Mouse (Mus musculus): Measurements from ENCODE around the gene Cfap126.
"Not testable (repeated sequence)": the region's sequence is repeated elsewhere in the genome, so short reads cannot be mapped to it uniquely, and the experiment has no call there.

Cfap126 gene

DNA sequence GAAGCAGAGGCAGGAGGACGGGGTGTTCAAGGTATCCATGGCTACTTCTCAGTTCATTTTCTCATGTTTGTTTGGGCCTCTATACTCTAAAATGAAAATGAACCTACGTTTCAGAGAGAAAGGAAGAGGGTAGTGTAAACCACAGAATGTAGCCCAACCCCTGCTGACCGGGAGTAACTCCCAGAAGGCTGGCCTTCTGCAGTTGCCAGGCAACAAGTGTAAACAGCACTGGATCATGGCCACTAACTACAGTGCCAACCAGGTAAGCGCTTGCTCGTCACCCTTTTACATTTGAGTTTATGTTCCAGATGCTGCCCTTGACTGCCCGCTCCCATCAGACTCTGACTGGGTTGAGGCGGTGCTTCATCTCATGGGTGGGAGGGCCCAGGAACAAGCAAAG lies 9.2 kb downstream of the Cfap126 start:
- no peak for DNase-seq (ENCODE audit: extremely low read depth, low read depth)

DNA sequence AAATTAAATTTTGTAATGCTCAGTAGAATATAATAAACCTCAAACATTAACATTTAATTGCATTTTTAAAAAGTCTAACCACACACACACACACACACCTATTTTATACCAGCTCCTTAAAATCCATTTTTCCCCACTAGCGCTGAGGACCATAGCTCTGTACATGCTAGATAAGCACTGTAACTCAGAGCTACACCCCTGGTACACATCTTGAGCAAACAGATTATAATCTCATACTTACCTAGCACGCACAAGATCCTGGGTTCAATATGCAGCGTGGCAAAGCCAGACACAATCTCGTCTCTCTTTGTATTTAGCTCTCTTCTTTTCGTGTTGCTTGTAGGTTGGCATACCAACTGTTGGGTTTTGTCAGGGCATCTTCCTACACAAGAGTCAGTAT lies 10.7 kb downstream of the Cfap126 start:
- DNase-seq (ENCODE audit: extremely low read depth, low read depth) = no peak

DNA sequence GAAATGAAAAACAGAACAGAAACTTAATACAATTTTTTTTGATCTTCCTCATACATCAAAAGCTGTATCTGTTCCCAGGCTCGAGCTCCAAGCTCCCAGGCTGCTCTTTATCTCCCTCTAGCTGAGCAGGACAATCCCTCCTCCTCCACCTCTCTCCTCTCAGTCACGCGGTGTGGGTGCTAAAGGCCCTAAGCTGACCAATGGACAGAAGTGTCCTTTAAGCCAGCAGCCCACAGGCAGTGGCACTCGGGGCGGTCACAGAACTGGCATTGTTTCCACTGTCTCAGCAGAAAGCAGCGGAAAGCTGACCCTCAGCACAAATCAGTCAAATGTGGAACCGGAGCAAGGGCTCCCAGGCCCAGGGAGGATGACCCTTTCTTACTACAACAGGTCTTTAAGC lies 15.5 kb downstream of the Cfap126 start:
- no peak for DNase-seq (ENCODE audit: extremely low read depth, low read depth)

DNA sequence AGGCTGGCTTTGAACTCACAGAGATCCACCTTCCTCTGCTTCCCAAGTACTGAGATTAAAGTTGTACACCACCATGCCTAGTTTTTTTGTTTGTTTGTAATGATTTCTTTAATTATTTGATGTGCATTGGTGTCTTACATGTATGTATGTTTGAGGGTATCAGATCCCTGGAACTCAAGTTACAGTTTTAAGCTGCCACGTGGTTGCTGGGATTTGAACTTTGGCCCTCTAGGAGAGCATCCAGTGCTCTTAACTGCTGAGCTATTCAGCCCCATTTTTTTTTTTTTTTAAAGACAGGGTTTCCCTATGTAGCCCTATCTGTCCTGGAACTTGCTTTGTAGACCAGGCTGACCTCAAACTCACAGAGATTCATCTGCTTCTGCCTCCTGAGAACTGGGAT lies 17.3 kb downstream of the Cfap126 start:
- no peak for DNase-seq (ENCODE audit: extremely low read depth, low read depth)

DNA sequence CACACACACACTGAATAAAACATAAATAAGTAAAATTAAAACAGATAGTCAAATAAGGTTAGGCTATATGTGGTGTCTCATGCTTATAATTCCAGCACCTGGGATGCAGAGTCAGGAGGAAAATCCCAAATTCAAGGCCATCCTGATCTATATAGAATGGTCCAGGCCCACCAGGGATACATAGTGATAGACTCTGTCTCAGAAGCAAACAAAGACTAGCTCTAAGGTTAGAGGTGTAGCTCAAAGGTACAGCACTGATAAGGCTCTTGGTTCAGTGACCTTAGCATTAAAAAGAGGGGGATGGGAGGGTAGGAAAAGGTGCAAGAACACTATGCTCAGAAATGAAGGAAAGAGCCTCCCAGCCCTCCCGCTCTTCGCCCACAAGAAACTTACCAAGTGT lies 21.9 kb downstream of the Cfap126 start:
- no peak for DNase-seq (ENCODE audit: extremely low read depth, low read depth)

DNA sequence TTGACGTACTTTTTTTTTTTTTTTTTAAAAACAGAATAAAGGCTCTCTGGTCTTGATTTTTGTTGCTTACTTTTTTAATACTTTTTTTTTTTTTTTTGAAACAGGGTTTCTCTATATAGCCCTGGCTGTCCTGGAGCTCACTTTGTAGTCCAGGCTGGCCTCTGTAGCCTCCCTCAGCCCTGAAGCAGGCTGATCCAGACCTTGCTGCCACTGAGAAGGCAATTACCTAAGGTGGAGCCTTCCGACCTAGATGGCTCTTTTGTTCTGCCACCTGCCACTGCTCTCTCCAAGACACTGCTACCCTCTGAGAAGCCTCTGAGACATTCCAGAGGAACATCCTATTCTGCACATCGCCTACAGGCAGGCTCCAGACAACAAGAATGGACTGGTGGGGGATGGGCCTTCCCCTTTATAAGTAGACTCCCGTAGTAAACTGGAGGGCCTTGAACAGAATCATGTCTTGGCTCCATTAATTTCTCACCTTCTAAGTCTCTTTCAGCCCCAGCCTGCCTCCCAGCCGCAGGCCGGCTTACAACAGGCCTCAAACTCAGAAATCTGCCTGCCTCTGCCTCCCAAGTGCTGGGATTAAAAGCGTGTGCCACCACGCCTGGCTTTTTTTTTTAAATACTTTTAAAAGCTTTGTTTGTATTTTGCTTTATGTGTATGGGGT lies 23.9 kb downstream of the Cfap126 start:
- not testable (repeated sequence) for DNase-seq (ENCODE audit: extremely low read depth, low read depth)

DNA sequence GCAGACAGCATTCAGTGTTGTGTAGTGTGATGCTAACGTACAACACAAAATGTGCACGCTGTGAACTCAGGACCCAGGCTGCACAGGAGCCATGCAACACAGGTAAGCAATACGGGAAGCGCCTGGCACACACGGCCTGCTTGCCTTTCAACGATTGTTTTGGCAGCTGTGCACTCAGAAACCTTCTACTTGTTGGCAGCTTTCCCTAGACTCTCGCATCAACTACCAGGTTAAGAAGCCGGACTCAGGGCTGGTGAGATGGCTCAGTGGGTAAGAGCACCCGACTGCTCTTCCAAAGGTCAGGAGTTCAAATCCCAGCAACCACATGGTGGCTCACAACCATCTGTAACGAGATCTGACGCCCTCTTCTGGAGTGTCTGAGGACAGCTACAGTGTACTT lies 29.3 kb downstream of the Cfap126 start:
- not testable (repeated sequence) for DNase-seq (ENCODE audit: extremely low read depth, low read depth)

DNA sequence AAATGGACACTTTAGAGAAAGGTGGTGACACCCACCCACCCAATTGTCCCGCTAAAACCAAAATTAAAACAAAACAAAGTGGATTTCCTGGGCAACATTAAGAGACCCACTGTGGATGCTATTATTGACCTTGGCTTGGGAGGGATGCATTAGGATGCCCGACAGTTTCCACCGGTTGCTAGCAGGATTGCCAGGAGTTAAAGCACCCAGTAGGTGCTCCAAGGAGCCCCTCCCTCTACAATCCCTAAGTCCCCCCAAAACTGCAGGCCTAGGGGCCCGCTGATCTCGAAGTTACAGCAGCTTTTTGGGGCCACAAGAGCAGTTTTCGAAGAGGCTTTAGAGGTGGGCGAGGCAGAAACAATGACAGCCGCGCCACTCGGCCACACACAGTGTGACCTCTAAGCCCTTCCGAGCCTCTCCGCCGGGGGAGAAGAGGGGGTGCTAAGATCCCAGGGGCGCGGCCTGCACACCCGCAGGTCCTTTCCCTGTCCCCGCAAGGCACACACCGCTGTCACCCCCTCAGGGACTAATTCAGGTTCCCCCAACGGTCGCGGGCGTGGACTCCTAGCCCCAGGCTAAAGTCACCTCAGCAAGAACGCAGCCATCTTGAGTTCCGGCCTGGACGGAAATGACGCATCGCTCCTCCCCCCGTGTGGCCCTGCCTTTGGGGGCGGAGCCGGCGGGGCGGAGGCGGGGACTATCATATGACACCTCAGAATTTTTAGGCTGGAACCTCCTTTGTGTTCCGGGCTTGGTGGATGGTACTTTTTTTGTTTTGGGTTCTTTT lies 36.4 kb downstream of the Cfap126 start, which contains the start of the genes Sdhc and Mpz:
Gene Sdhc (minus strand): TSS at position 630 of the 787 bp plus-strand sequence.
Gene Mpz (plus strand): TSS at position 738 of the 787 bp plus-strand sequence.
- peak; percentile 79 for DNase-seq (ENCODE audit: extremely low read depth, low read depth)

DNA sequence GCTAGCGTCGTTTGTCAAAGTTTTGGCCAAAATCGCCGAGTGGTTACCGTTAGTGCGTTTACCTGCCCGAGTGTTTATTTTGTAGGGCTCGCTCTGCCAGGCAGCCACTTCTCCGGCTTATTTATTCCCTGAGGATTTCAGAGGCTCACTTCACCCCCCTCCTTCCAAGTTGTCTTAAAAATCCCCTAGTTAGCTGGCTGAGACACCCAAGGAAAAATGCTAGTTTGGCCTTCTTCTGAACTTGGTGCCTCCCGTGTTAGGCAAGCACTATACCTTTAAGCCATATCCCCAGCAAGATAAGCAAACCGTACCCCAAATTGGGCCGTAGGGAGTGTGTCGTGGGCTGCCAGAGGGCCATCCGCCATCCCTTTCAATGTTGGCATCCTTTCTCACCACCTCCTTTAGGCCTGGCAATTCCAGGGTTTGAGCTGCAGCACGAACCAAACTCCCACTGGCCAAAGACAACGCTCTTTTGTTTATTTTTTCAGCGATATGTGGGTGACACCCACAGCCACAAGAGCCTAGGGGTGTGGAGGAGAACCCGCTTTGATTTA lies 37.2 kb downstream of the Cfap126 start:
- DNase-seq (ENCODE audit: extremely low read depth, low read depth) = peak; percentile 20

DNA sequence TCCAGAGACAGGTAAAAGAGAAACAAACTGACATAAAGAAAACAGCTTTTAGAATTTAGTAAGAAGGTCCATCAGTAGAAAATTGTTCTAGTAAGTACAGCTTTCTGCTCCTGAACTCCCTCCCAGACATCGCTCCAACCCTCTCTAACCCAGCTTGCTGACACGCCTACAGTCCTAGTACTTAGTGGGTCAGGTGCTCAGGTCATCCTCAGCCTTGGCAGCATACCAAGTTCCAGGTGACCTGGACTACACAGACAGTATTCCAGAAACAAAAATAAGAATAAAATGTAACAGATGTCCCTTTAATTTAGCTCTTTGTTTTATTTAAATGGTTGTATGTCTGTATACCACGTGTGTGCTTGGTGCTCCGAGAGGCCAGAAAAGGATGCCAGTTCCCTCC lies 38.2 kb downstream of the Cfap126 start:
- DNase-seq (ENCODE audit: extremely low read depth, low read depth) = no peak

DNA sequence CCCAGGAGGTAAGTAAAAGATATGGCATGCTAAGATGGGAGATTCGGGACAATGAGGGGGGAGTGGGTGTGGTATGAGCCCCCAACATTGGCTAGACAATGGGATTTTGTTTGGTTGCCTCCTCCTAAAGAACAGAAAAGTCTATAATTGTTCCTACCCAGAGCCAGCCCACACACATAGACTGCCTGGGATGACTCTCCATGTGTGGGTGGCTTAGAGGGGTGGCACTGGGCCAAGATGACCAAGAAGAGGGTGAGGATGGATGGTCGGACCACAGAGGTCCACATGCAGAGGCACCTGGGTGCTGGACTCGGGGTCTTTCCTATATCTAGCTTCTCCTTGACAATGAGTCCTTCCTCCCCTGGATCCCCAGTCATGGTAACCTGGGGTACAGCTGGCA lies 42.9 kb downstream of the Cfap126 start:
- no peak for DNase-seq (ENCODE audit: extremely low read depth, low read depth)

DNA sequence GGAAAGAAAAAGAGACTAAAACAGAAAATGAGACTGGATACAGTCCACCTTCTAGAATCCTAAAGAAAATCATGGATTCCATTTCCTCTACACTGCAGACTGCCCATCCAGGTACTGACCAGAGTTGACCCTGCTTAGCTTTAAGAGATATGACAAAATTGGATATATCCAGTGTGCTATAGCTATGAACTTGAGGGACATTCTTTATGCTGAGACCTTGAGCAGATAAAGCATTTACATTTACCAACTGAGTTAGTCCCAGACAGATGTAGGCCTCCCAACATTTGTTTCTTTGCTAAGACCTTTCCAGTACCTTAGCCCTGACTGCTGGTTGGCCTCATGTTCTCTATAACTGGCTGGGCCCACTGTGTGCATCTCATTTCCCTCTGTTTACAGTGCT lies 44.2 kb downstream of the Cfap126 start:
- DNase-seq (ENCODE audit: extremely low read depth, low read depth) = no peak

DNA sequence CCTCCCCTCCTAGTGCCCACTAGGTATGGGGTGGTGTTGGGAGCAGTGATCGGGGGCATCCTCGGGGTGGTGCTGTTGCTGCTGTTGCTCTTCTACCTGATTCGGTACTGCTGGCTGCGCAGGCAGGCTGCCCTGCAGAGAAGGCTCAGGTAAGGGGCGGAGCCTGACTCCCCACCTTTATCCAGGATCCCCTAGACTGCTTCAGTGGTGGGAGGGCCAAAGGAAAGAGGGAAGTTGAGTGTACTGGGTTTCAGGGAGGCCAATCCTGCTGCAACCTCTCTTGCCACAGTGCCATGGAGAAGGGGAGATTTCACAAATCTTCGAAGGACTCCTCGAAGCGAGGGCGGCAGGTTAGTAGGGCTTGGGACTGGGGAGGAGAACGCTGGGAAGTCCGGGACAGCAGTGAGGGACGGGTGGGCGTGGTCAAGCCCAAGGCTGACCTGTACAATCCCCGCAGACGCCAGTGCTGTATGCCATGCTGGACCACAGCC lies 45.8 kb downstream of the Cfap126 start:
- DNase-seq (ENCODE audit: extremely low read depth, low read depth) = no peak

DNA sequence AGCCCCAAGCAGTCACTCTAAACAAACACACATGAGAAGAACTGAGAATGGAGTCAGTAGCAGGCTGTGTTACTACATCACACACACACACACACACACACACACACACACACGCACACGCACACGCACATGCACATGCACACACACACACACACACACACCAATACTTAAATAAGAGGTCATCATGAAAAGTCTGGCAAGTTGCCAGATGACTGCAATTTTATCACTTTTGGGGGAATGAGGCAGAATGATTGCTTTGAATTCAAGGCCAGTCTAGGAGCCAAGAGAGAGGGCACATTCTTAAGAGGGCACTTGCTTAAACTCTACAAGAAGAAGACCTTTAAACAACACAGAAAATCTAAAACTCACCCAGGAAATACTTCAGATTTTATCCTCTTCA lies 48.8 kb downstream of the Cfap126 start:
- DNase-seq (ENCODE audit: extremely low read depth, low read depth) = no peak

DNA sequence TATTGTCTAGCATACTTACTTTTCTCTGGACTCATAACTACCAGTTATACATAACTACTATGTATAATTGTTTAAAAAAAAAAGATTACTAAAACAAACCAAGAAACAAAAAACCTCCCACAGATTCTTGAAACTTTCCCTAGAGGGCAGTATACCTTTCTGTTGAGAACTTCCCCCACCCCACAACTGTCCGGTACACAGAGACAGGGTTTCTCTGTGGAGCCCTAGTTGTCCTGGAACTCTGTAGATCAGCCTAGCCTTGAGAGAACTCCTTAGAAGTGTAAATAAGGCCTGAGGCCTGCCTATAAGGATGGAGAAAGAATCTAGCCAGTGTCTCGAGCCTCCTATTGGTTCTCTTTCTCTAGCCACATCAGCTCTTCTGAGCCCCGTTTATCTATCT lies 50.5 kb downstream of the Cfap126 start:
- DNase-seq (ENCODE audit: extremely low read depth, low read depth) = no peak

DNA sequence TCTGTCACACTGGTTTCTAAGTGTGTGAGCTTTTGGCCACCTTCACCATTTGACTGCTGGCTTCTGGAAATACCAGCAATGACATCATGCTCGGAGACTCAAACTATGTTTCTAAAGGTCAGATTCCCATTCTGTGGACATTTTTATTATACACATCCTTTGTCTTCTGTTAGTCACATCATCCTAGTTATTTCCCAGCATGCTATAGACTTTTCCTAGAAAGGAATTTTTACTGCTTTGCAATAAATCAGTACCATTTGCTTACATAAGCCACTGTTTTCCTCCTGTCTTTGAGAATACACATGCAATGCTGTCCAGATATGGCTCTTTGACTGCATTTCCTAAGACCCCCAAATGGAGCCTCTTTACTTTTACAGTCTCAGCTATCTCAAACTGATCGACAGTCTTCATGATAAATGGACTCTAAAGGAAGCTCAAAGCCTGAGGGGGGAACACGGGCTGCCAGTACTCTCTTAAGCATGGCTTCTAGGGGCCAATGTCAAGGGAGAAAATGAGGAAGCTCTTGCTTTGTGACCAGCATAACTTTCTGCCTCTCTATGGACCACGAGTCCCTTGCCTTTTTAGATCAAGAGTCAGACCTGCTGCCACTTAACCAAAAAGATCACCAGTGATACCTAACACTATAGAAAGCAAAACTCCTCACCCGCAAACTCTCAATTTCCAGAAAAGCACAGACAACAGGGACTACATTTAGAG lies 52.1 kb downstream of the Cfap126 start:
- DNase-seq (ENCODE audit: extremely low read depth, low read depth) = no peak

DNA sequence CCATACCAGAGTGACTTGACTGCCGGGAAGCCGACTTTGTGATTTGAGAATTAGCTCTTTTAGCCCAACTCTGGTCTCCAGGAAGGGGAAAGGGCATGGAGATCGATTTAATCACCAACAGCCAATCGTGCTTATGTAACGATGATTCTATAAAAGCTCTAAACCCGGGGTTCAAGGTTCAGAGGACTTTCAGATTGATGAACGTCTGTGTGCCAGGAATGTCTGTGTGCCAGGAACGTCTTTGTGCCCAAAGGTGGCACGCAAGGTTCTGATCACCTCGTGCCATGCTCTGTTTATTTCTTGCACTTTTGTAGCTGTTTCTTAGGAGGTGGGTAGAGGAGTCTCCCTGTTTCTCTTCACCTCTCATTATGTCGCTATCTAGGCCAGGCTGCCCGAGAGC lies 55.2 kb downstream of the Cfap126 start:
- DNase-seq (ENCODE audit: extremely low read depth, low read depth) = no peak

DNA sequence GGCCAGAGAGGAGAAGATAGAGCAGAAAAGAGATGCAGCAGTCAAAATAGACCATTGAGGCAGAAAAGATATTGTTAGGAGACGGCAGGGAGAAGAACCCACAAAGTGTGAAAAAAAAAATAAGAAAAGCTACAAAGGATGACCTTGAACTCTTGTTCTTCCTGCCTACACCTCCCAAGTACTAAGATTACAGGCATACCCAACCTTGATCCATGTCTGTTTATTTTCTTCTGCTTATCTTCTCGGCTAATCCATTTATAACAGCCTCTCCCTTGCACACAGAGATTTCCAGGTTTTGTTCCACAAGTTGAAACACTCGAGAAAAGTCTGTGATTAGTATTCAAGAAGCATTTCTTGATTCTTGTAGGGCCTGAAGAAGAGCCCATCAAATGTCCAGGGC lies 56.2 kb downstream of the Cfap126 start:
- no peak for DNase-seq (ENCODE audit: extremely low read depth, low read depth)

DNA sequence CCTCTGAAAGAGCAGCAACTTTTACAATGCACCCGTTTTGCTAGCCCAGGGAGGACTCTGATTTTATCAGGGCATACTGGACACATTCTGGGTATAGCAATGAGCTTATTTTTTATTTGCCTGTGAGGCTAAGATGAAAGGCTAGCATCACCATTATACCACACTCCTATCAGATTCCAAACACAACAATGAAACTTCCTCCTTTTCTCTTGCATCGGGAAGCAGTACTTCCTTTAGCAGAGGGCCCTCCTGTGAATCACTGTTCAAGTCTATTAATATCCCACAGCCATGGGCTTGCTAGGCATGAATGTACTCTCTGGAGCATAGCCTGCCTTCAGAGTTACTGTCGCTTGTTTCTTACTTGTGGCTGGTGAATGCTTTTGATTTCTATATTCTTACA lies 57.4 kb downstream of the Cfap126 start:
- DNase-seq (ENCODE audit: extremely low read depth, low read depth) = no peak

DNA sequence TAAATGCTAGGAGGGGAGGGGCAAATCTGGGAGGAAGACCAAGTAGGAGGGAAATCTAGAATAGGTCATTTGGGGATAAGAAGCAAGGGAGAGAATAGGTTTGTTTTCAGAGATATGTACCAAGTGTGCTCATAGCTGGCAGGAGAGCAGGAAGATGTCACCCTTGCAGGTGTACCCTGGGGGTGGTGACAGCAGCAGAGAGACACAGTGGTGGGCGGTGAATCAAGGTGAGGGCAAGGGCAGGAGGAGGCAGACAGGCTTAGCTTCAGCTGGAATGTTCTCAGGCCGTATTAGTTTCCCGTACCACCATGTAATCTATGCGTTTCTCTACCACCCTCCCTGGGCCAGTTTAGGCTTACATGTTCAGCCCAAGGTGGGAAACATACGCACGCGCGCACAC lies 59.1 kb downstream of the Cfap126 start:
- no peak for DNase-seq (ENCODE audit: extremely low read depth, low read depth)
